Mouse (Mus musculus) Muller cell, postnatal 12 days (primary cell): ENCODE data around the gene Cd300lg.

Experiments
- DNase-seq: peaks from one replicate; pipeline ENCODE4 v3.0.0-alpha.2; 2015; ENCODE audit errors: inconsistent ontology term

Gene Cd300lg

DNA sequence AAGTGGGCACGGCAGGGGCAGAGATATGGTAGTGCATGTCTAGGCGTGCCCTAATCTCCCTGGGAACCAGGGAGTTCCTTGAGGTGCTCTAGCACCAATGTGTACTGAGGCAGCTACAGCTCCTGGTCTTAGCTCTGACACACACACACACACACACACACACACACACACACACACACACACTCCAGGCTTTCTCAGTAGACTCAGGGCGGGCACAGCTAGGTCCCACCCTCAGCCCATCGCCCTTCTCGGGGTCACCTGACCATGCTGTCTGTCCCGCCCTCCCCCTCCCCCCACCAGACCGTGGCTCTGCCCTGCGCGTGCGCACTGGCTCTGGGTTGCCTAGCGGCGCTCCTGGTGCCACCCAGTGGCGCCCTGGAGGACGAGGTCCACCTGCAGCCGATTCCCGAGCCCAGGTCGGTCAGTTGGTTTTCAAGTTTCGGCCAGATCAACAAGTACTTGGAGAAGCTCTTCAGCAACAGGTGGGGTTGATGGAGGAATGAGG is 55.6 kb downstream of the Cd300lg start:
- DNase-seq, result peak; percentile 93

- DNase-seq, result no peak
Measured at GRCm38 (mm10) chr11:102101219-102101618, 59.9 kb downstream of the Cd300lg start, which contains the start of gene Ppy. TSS of gene Ppy (minus strand) at chr11:102101319.

DNA sequence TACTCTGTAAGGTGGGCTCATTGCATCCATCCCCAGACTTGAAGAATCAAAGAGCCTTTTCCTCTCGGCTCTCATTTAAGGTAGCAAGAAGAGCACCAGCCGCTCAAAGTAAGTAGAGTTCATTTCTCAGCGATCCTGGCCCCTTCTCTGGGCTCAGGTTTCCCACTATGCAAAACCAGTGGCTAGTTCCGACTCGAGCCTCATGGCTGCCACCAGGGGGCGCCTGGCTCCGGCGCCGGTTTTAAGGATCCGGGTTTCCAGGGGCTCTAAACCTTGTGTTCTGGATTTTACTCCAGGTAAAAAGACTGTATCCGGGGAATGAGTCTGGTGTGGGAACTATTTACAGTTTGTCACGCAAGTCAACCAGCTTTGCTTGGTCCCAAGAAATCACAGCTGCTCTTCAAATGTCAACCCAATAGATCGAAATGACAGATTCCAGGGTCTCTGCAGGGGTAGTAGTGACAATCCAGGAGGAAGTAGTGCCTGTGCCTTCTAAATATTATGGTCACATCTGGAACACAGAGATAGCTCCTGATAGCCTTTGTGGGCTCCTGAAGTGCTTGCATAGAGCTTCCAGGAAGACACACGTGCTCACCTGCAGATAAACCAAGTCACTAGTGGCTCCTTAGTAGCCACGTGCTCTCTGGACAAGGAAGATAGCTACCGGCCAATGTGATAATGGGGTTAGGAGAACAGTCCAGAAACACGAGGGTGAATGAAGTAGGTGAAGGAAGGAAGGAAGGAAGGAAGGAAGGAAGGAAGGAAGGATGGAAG is 61.4 kb downstream of the Cd300lg start:
- DNase-seq, result peak; percentile 75
